Mouse (Mus musculus): ENCODE data around the gene Olfr1316.

DNA sequence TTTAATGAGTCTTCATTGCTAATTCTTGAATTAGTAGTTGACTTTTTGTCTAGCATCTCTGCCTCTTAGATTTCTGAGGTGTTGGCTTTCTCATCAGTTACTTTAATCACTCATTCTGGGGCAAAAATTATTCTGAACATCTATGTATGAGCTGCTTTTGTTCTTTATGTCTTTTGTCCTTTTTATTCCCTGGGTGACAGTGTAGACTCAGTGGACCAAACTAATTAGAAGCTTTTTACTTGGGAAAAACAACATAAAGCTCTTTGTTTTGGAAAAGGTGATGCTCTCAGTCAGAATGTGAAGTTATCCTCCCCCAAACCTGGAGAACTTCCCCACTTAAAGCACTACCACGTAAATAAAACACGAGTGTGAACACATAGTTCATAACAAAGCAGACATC is 5.3 kb upstream of the Olfr1316 start, which contains the start of gene Olfr1317:
- no peak for TF ChIP-seq MAFK (IDR thresholded peaks at IDR 0.05; ENCODE audit: insufficient read depth, low read depth, low read length)
- no peak for TF ChIP-seq HCFC1 (IDR thresholded peaks at IDR 0.05; ENCODE audit: borderline replicate concordance, insufficient read depth, low read length)
- TF ChIP-seq CHD2 (IDR thresholded peaks at IDR 0.05; ENCODE audit: low read depth, low read length), result no peak
- TF ChIP-seq ZC3H11A (IDR thresholded peaks at IDR 0.05; ENCODE audit: borderline replicate concordance, low read depth, low read length), result no peak

Data from ES-E14 (cell line).